Mouse (Mus musculus) liver, embryonic 14.5 days (tissue): Measurements from ENCODE around the gene Dnah17.

ENCODE experiments used
- CTCF ChIP-seq: IDR thresholded peaks from 2 replicates; pipeline ENCODE4 v1.5.1; 2016; ENCODE audit warnings: antibody characterized with exemption, low read depth, control low read depth
- EP300 ChIP-seq: IDR thresholded peaks from 2 replicates; pipeline ENCODE4 v1.6.1; 2016; ENCODE audit warnings: antibody characterized with exemption, low read depth

- TF ChIP-seq EP300, result no peak
- no peak for TF ChIP-seq CTCF
These were observed 42.3 kb upstream of the Dnah17 start for GRCm38 (mm10) chr11:118172768-118173167.
